Mouse (Mus musculus): ENCODE data around the gene Wt1.

GRCm38 (mm10) chr2:105124391-105124790 is 1.9 kb upstream of the Wt1 start:
- no peak for TF ChIP-seq CTCF (conservative IDR thresholded peaks at IDR 0.05; ENCODE audit: insufficient read depth, insufficient read length, low read depth, low read length)
- no peak for TF ChIP-seq POLR2A (IDR thresholded peaks at IDR 0.05; ENCODE audit: low read depth, low read length)

Measured in kidney, adult 2 months (tissue).